ENCODE assay signal across 8 mouse cellular contexts in genomic region chr1:69685890-69686490, GRCm38 (mm10). TPM values are rescaled to one million over a fixed set of nuclear protein-coding genes. Genes with fewer than 3 reads are reported as not detected.
DNase-seq lines count a peak whose midpoint lies in the region; ATAC-seq and TF ChIP-seq lines count a peak whose summit lies in the region.

No protein-coding gene starts in this region.

- ATAC-seq in kidney, embryonic 14.5 days (ENCODE audit: low FRiP score, low TSS enrichment) = peak; percentile 7; the same call in 1 of the 2 replicates
- ATAC-seq in hindbrain, embryonic 11.5 days (ENCODE audit: low FRiP score) = no peak

- no peaks in the 10 kb centered on the region for H3K4me1 ChIP-seq in kidney, embryonic 14.5 days (ENCODE audit: control insufficient read depth, insufficient read depth, low read length)
- H3K4me1 ChIP-seq in hindbrain, embryonic 11.5 days (replicated peaks; ENCODE audit: control insufficient read depth, insufficient read depth, low read length) = no peaks in the 10 kb centered on the region

- peak overlapping the region; percentile 74 for H3K4me2 ChIP-seq in kidney, embryonic 14.5 days (replicated peaks; ENCODE audit: low read depth, low read length)
- peak overlapping the region; percentile 63 for H3K4me2 ChIP-seq in hindbrain, embryonic 11.5 days (replicated peaks; ENCODE audit: low read depth, low read length)

- H3K9me3 ChIP-seq in kidney, embryonic 14.5 days (ENCODE audit: control insufficient read depth, low read length) = no peaks in the 10 kb centered on the region
- H3K9me3 ChIP-seq in hindbrain, embryonic 11.5 days (ENCODE audit: control insufficient read depth, low read length) = no peaks in the 10 kb centered on the region

- no peaks in the 10 kb centered on the region for H3K27me3 ChIP-seq in kidney, embryonic 14.5 days (ENCODE audit: control insufficient read depth, insufficient read depth, low read length)
- H3K27me3 ChIP-seq in hindbrain, embryonic 11.5 days (ENCODE audit: control insufficient read depth, insufficient read depth, low read length) = no peaks in the 10 kb centered on the region

- H3K27ac ChIP-seq in kidney, embryonic 14.5 days (ENCODE audit: low read depth, low read length) = peak overlapping the region; percentile 71; the same call in 1 of the 2 replicates
- H3K27ac ChIP-seq in hindbrain, embryonic 11.5 days (ENCODE audit: low read depth, low read length) = no peak overlapping the region

- peak overlapping the region; percentile 51 for H3K9ac ChIP-seq in kidney, embryonic 14.5 days (ENCODE audit: low read depth, low read length)
- H3K9ac ChIP-seq in hindbrain, embryonic 11.5 days (ENCODE audit: low read depth, low read length) = peak overlapping the region; percentile 75

- WGBS in kidney, embryonic 14.5 days = under 1% methylated on average over 11 of the region's 15 CpGs
- 2% methylated on average over 10 of the region's 15 CpGs for WGBS in hindbrain, embryonic 11.5 days

- H3K4me3 ChIP-seq in kidney, embryonic 14.5 days (ENCODE audit: low read length) = peak overlapping the region; percentile 75
- H3K4me3 ChIP-seq in hindbrain, embryonic 11.5 days (ENCODE audit: low read depth, low read length) = peak overlapping the region; percentile 68

- TF ChIP-seq POLR2A in brain, embryonic 14.5 days (IDR thresholded peaks at IDR 0.05; ENCODE audit: borderline replicate concordance, extremely low read depth, insufficient read depth, insufficient read length, poor library complexity, severe bottlenecking) = no peak

- no peak for DNase-seq in kidney, adult 11 months
- DNase-seq in brain, embryonic 14.5 days (ENCODE audit: low read depth) = peak; percentile 39
- DNase-seq in hindbrain, embryonic 11.5 days (ENCODE audit: low spot score) = peak; percentile 33
- peak; percentile 38 for DNase-seq in mesoderm, embryonic 11.5 days (ENCODE audit: low read depth, low spot score)
- no peak for DNase-seq in ovary, postnatal 36 days (ENCODE audit: low spot score)
- DNase-seq in left cerebral cortex, adult 18-20 months (ENCODE audit: low spot score in 2 of 2) = no peak
- DNase-seq in right cerebral cortex, postnatal 4 days = no peak

- no peaks in the 10 kb centered on the region for H3K36me3 ChIP-seq in kidney, embryonic 14.5 days (ENCODE audit: control insufficient read depth, insufficient read depth, low read length)
- no peaks in the 10 kb centered on the region for H3K36me3 ChIP-seq in hindbrain, embryonic 11.5 days (ENCODE audit: control insufficient read depth, insufficient read depth, low read length)

- no peak for TF ChIP-seq CTCF in brain, embryonic 14.5 days (IDR thresholded peaks at IDR 0.05; ENCODE audit: borderline replicate concordance, extremely low read depth, insufficient read depth, insufficient read length)

RNA-seq across cellular contexts. Expression of gene Ikzf2, which starts 1.1 kb away (rescaled TPM):
- polyA plus RNA-seq in kidney, embryonic 14.5 days (2014; fragmentation: Nextera tagmentation; extraction: Ambion mirVana) = 4.8 and 5.6 TPM in 2 replicates
- 2.3 and 3.3 TPM in 2 replicates for polyA plus RNA-seq in brain, embryonic 14.5 days (2012; rRNA removed)
- 4.7 and 5.1 TPM in 2 replicates for polyA plus RNA-seq in hindbrain, embryonic 11.5 days (2014; fragmentation: Nextera tagmentation; extraction: Ambion mirVana)
- total RNA-seq in left cerebral cortex, adult 18-20 months (2021) = 1 to 10 TPM; 4.3 to 6.3 TPM

Comparison
In these comparisons a context has a peak if more than half of its experiments do, and no peak if none do; other contexts are left out.
1. DNase-seq: peak in brain, embryonic 14.5 days (single experiment), hindbrain, embryonic 11.5 days (single experiment) and mesoderm, embryonic 11.5 days (single experiment); none in kidney, adult 11 months (single experiment), ovary, postnatal 36 days (single experiment), left cerebral cortex, adult 18-20 months (0 of 2) and right cerebral cortex, postnatal 4 days (single experiment).